Mouse (Mus musculus): ENCODE measurements around the gene Hecw2.

DNA sequence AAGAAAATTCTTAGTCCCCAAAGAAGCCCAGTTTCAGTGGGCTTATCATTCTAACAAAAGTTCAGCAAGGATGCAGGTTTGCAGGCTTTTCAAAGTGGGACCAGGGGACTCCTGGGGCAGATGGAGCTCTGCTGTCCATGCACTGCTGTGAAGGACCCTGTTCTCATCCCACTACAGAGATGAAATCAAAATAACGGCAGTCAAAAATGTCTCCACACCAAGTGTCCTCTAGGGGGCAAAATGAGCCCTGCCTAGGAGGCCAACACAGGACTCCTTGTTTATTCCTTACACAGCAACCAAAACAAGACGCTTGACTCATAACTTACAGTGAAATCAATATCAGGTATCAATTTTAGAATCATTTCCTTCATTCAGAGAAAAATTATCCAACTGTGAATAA lies 155.9 kb downstream of the Hecw2 start:
- TF ChIP-seq CTCF (IDR thresholded peaks at IDR 0.05; ENCODE audit: low read depth, low read length) (no peak), POLR2A (IDR thresholded peaks at IDR 0.05; ENCODE audit: borderline replicate concordance, low read depth, low read length) (no peak)
